Mouse (Mus musculus) limb, embryonic 15.5 days (tissue): ENCODE results near the gene Elf3. TPM values are rescaled to one million over a fixed set of nuclear protein-coding genes. Genes with fewer than 3 reads are reported as not detected.
"Not testable (repeated sequence)": the region's sequence is repeated elsewhere in the genome, so short reads cannot be mapped to it uniquely, and the experiment has no call there.

Experiments used
- ATAC-seq: fragments of 200-750 bp; cut with Nextera tagmentation; 2 replicates; pipeline ENCODE4 v1.8.0; 2017; ENCODE audit warnings: low read depth, moderate TSS enrichment; ENCODE audit not compliant: insufficient number of reproducible peaks, low FRiP score, low TSS enrichment
- H3K27ac ChIP-seq: fragments of 300-500 bp; sonication (generic); 2 replicates; pipeline ENCODE4 v1.5.1; 2015; ENCODE audit warnings: moderate library complexity, mild to moderate bottlenecking, inconsistent platforms
- H3K27me3 ChIP-seq: fragments of 300-500 bp; sonication (generic); 2 replicates; pipeline ENCODE4 v1.6.1; 2015; ENCODE audit warnings: inconsistent platforms
- H3K36me3 ChIP-seq: fragments of 300-500 bp; sonication (generic); 2 replicates; pipeline ENCODE4 v1.6.1; 2015; ENCODE audit warnings: inconsistent platforms
- H3K4me1 ChIP-seq: fragments of 300-500 bp; sonication (generic); 2 replicates; pipeline ENCODE4 v1.6.1; 2015; ENCODE audit warnings: inconsistent platforms
- H3K4me2 ChIP-seq: fragments of 300-500 bp; sonication (generic); 2 replicates; pipeline ENCODE4 v1.6.1; 2015; ENCODE audit warnings: mild to moderate bottlenecking, inconsistent platforms
- H3K4me3 ChIP-seq: fragments of 300-500 bp; sonication (generic); 2 replicates; pipeline ENCODE4 v1.5.1; 2015; ENCODE audit warnings: mild to moderate bottlenecking, inconsistent platforms
- H3K9ac ChIP-seq: fragments of 300-500 bp; sonication (generic); 2 replicates; pipeline ENCODE4 v1.6.1; 2015; ENCODE audit warnings: inconsistent platforms
- H3K9me3 ChIP-seq: fragments of 300-500 bp; sonication (generic); 2 replicates; pipeline ENCODE4 v1.6.1; 2016; ENCODE audit warnings: inconsistent platforms
- WGBS: fragments of 180-500 bp; shearing (Covaris S2); methylation state at CpG from one replicate; pipeline ENCODE4 v1.1.7; 2015; 5-methylcytosine and 5-hydroxymethylcytosine counted together
- polyA plus RNA-seq: library from polyadenylated mRNA; unstranded; fragments of >200 nt; fragmentation: Nextera tagmentation; extraction: Ambion mirVana; gene quantifications from 2 replicates; pipeline ENCODE4 v1.2.1, GENCODE M21; 2015

Gene Elf3
- polyA plus RNA-seq, 1 experiment from 2014 or later, result 14.3 TPM

DNA sequence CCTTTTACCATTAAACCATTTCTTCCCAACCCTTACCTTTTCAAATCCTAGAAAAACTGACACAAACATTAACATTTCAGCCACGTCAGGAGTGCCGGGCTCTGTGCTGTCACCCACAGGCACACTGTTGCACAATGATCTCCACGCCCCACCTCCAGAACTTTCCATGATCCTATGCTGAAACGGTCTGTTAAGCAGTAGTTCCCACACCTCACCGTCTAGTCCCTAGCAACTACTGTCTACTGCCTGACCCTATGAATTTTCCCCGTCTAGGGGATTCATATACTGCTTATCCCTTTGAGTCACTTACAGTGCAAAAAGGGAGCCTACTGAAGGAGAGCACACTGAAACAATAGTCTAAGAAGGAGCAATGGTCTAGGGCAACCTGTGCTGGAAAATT lies 24.4 kb downstream of the Elf3 start:
- H3K27me3 ChIP-seq, result no peaks in the 10 kb centered on the region
- H3K36me3 ChIP-seq, result no peaks in the 10 kb centered on the region
- ATAC-seq, result no peak
- H3K27ac ChIP-seq, result no peak overlapping the region
- H3K9ac ChIP-seq, result no peak overlapping the region
- H3K4me3 ChIP-seq, result no peak overlapping the region
- no peaks in the 10 kb centered on the region for H3K9me3 ChIP-seq
- WGBS, result 76% methylated on average over 6 of the region's 6 CpGs
- no peaks in the 10 kb centered on the region for H3K4me1 ChIP-seq
- no peak overlapping the region for H3K4me2 ChIP-seq

DNA sequence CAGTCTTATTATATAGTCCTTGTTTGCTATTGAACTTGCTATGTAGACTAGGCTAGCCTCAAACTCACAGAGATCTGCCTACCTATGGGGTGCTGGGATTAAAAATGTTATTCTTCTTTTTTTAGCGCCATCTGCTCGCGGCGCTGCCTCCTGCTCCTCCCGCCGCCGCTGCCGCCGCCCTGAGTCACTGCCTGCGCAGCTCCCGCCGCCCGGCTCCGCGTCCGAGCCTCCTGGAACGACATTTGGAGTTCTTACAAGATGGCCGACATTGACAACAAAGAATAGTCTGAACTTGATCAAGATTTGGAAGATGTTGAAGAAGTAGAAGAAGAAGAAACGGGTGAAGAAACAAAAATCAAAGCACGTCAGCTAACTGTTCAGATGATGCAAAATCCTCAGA lies 26.5 kb downstream of the Elf3 start:
- ATAC-seq, H3K9me3 ChIP-seq: not testable (repeated sequence)
- WGBS, result 71% methylated on average over 20 of the region's 20 CpGs

DNA sequence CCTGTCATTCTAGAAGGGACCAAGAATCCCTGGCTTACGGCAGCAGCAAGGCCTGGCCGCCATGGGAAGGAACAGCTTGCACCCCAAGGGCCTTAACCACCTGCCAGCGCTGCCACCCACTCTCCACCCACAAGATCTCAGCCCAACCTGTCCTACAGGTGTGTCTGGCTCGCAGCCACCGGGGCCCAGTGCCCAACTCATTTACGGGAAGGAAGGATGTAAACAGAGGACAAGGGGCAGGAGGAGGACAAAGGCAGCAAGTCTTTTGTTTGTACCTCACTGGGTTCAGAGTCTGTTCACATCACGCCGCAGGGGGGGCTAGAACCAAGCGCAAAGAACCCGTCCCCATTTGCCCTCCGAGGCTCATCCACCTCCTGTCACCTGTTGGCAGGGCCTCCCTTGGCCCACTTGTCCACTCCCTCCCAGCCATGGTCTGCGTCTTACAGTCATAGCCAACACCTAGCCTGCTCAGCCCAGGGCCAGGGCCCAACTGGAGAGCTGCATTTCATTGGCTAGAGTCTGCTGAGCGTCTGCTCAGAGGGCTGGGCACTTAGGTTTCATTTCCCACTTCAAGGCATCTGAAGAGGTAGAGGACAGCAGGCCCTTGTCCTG lies 30.9 kb downstream of the Elf3 start:
- ATAC-seq, result no peak
- WGBS, result 77% methylated on average over 13 of the region's 13 CpGs
- Histone ChIP-seq H3K27me3 (no peaks in the 10 kb centered on the region), H3K9ac (no peak overlapping the region), H3K9me3 (no peaks in the 10 kb centered on the region), H3K4me2 (no peak overlapping the region), H3K27ac (no peak overlapping the region), H3K36me3 (no peaks in the 10 kb centered on the region), H3K4me1 (no peaks in the 10 kb centered on the region), H3K4me3 (no peak overlapping the region)

More for the DNA sequence above, 26.5 kb downstream of the Elf3 start:
- not testable (repeated sequence) for H3K27me3 ChIP-seq, H3K4me3 ChIP-seq, H3K27ac ChIP-seq, H3K4me1 ChIP-seq, H3K9ac ChIP-seq, H3K36me3 ChIP-seq, H3K4me2 ChIP-seq

DNA sequence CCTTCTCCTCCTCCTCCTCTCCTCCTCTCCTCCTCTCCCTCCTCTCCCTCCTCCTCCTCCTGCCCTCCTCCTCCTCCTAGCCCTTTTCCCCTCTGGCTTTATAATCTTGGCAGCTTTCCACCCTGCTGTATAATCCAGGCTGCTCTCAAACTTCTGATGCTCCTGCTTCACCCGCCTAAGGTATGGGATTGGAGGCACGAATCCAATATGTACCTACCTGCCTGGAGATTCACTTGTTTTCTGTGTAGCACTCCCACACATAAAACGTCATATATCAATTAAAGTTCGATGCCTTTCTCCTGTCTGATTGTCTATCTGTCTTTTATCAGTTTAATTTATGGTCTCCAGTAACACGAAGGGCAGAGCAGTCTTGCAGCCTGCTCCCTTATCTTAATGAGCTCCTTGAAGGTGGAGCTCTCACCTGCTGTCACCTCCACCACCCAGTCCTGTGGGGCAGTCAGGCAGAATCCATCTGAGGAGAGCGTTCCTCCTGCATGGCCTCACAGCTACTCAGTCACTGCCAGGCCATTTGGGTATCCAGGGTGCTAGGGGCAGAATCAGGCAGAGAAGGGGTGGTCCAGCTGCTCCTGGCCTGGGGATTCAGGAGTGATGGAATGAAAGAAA lies 33.3 kb downstream of the Elf3 start:
- no peaks in the 10 kb centered on the region for H3K9me3 ChIP-seq
- WGBS, result 22% methylated on average over 6 of the region's 6 CpGs

DNA sequence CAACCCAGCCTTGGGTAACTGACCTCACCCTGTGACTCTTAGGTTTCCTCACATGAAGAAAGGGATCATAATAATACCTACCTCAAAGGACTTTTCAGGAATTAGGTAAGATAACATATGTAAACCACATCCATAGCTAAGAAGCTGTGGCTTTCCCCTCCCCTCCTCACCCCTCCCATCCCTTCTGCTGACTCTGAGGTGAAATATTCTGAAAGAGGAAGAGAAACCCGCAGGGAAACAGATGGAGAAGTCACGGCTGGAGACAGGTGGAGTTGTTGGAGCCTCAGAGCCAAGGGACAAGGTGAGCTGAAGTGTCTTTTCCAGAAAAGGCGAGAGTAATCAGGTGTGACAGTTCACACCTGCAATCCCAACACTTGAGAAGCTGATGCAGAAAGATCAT lies 34.2 kb downstream of the Elf3 start:
- H3K4me3 ChIP-seq, result no peak overlapping the region
- H3K4me2 ChIP-seq, result no peak overlapping the region
- H3K36me3 ChIP-seq, result no peaks in the 10 kb centered on the region
- H3K27ac ChIP-seq, result no peak overlapping the region
- no peaks in the 10 kb centered on the region for H3K4me1 ChIP-seq
- H3K9me3 ChIP-seq, result no peaks in the 10 kb centered on the region
- ATAC-seq, result no peak
- H3K27me3 ChIP-seq, result no peaks in the 10 kb centered on the region
- 66% methylated on average over 3 of the region's 3 CpGs for WGBS
- no peak overlapping the region for H3K9ac ChIP-seq

More for the DNA sequence above, 33.3 kb downstream of the Elf3 start:
- H3K36me3 ChIP-seq, result no peaks in the 10 kb centered on the region
- H3K27me3 ChIP-seq, result no peaks in the 10 kb centered on the region
- H3K4me3 ChIP-seq, result no peak overlapping the region
- no peak overlapping the region for H3K9ac ChIP-seq
- H3K4me1 ChIP-seq, result no peaks in the 10 kb centered on the region
- H3K27ac ChIP-seq, result no peak overlapping the region
- ATAC-seq, result no peak
- no peak overlapping the region for H3K4me2 ChIP-seq

DNA sequence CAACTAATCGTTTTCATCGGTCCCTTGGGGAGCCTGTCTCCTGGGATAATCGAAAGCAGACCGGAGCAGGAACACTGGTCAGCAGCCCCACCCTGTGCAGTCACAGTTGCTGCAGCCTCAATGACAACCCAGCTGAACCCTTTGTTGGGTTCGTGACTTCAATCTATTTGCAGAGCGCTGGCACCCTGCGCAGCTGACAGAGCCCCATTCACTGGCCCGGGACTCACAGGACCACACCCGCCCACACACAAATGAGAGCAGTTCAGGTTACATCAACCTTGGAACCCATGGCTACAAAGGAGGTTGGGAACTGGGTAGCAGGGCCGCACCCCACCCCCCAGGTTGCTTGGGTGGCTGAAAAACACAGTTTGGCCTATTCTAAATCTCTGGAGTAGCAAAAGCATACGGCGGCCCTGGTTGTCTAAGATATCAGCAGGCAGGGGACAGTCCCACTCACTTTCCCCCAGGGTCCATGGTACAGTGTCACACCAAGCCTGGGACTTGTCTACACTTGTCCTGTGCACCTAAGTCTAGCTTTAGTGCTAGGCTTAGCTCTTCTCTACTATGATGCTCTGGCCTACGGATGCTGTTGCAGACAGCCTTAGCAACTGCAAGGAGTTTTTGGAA lies 40.6 kb downstream of the Elf3 start:
- no peaks in the 10 kb centered on the region for H3K27me3 ChIP-seq
- H3K4me1 ChIP-seq, result no peaks in the 10 kb centered on the region; the same call in 1 of the 2 replicates
- WGBS, result 54% methylated on average over 13 of the region's 13 CpGs
- no peak overlapping the region for H3K27ac ChIP-seq
- no peak overlapping the region for H3K4me2 ChIP-seq
- H3K4me3 ChIP-seq, result no peak overlapping the region
- no peaks in the 10 kb centered on the region for H3K9me3 ChIP-seq
- no peaks in the 10 kb centered on the region for H3K36me3 ChIP-seq
- ATAC-seq, result no peak
- no peak overlapping the region for H3K9ac ChIP-seq

DNA sequence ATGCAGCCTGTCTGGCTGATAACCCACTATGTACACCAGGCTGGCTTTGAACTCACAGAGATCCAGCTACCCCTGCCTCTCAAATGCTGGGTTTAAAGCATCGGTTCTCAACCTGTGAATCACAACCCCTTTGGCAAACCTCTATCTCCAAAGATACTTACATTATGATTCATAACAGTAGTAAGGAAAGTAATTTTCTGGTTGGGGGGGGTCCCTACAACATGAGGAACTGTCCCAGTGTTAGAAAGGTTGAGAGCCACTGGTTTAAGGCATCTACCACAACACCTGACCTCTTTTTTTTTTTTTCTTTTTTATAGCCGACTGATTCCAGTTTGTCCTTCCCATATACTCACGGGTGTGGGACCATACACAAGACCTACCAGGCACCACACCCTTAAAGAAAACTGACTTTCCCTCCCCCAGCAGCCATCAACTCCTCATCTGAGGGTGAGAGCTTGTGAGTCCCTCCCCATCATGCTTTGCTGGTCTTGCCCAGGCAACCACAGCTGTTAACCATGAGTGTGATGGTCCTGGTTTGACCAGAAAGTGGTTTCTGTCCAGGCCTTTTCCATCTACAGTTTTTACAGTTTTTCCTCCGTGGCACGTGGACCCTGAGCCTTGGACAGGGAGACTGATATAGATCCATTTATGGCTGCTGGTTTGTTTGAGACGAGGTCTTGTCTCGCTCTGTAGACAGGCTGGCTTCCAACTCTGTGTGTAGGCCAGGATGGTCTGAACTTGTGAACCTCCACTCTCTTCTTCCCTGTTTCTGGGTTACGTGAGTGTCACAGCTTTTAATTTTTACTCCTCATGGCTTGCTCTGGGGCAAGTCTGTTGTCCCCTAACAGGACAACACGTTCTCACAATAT lies 44.4 kb downstream of the Elf3 start:
- Histone ChIP-seq H3K36me3 (no peaks in the 10 kb centered on the region), H3K9ac (no peak overlapping the region), H3K4me1 (no peaks in the 10 kb centered on the region; the same call in 1 of the 2 replicates), H3K27ac (no peak overlapping the region), H3K4me3 (no peak overlapping the region), H3K9me3 (no peaks in the 10 kb centered on the region), H3K4me2 (no peak overlapping the region), H3K27me3 (no peaks in the 10 kb centered on the region)
- ATAC-seq, result no peak
- 76% methylated on average over 9 of the region's 9 CpGs for WGBS

DNA sequence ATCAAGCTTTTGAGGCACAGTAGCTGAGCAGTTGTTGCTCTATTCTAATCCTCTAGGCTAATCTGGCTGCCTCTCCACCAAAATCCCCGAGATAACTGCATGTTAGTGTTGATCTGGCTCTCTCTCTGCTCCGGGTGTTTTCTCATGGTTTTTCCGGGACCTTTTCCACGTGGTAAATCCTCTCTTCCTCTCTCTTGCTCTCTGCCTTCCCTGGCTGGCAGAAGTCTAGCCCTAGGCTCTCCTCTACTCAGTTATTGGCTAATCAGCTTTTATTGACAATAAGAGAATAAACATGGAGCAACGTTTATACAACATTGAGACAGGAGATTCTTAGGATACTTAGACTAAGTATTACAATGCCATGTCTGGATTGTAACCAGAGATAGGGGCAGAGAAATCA lies 47.9 kb downstream of the Elf3 start:
- Histone ChIP-seq H3K36me3 (no peaks in the 10 kb centered on the region), H3K9ac (no peak overlapping the region), H3K27ac (no peak overlapping the region), H3K27me3 (no peaks in the 10 kb centered on the region), H3K4me2 (no peak overlapping the region), H3K9me3 (no peaks in the 10 kb centered on the region), H3K4me1 (no peaks in the 10 kb centered on the region), H3K4me3 (no peak overlapping the region)
- WGBS, result 51% methylated on average over 5 of the region's 5 CpGs
- no peak for ATAC-seq

DNA sequence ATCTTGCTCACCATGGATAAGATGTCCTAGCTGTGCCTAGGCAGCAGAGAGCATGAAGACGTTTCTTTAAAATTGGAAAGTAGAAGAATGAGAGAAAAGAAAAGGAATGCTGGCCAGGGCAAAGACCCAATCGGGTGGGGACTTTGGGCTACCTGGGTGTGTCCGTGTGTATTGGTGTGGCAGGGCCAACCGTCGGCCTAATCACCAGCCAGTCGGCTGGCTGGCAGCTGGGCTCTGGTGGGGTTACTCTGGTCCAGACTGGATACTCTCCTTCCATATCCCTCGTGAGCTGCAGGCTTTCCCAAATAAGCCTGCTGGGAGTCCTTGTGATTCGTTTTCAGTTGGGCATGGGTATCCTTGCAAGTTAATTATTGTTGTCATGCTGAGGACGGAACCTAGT lies 49.7 kb downstream of the Elf3 start:
- Histone ChIP-seq H3K27me3 (no peaks in the 10 kb centered on the region), H3K9ac (no peak overlapping the region), H3K36me3 (no peaks in the 10 kb centered on the region), H3K4me1 (no peaks in the 10 kb centered on the region), H3K9me3 (no peaks in the 10 kb centered on the region), H3K4me3 (no peak overlapping the region), H3K4me2 (no peak overlapping the region), H3K27ac (no peak overlapping the region)
- WGBS, result 68% methylated on average over 9 of the region's 9 CpGs
- no peak for ATAC-seq

DNA sequence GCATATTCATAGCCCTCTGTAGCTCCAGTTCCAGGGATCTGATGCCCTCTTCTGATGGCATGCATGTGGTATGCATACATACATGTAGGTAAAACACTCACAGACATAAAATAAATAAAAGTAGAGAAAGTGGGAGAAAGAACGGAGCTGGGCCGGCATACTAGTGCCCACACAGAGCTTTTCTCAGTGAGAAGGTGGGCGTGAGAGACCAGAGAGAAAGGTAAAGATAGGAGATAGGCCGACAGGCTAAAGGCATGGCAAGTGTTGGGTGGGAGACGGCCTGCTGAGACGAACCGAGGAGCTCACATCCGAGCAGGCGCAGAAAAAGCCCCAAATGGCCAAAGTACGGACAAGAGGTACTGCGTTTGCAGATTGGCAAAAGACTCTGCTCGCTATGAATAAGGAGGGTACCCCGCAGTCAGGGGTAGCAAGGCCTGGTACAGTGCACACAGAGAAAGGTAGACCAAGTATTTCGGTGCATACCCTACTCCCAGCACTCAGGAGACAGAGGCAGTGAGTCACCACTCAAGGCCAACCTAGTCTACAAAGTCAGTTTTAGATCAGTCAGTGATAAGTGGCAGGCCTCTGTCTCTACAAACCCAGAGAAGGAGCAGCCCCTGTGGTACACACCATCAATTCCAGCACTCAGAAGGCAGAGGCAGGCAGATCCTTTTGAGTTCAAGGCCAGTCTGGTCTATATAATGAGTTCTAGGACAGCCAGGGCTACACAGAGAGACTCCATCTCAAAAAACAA lies 51.6 kb downstream of the Elf3 start:
- Histone ChIP-seq H3K4me1 (no peaks in the 10 kb centered on the region), H3K4me3 (no peak overlapping the region), H3K27ac (no peak overlapping the region), H3K9me3 (no peaks in the 10 kb centered on the region), H3K27me3 (no peaks in the 10 kb centered on the region), H3K36me3 (no peaks in the 10 kb centered on the region), H3K4me2 (no peak overlapping the region), H3K9ac (no peak overlapping the region)
- ATAC-seq, result no peak
- 91% methylated on average over 14 of the region's 14 CpGs for WGBS

DNA sequence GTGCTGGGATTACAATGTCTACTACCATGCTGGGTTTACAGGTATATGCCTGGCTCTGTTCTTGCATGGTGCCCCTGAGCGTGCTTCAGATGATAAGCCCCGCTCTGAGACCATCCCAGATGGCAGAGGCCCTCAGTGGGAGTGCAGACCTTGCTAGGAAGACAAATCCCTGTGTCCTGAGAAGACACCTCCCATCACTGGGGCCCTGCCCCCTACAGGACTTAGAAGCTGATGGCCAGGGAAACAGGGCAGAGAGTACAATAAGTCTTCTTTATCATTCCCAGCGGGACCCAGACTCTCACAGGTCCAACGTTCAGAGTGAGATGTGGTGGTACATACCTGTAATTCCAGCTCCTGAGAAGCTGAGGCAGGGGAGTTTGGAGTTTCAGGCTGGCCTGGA lies 53.1 kb downstream of the Elf3 start:
- Histone ChIP-seq H3K4me2 (no peak overlapping the region), H3K9ac (no peak overlapping the region), H3K27ac (no peak overlapping the region), H3K36me3 (no peaks in the 10 kb centered on the region), H3K27me3 (no peaks in the 10 kb centered on the region), H3K4me3 (no peak overlapping the region), H3K4me1 (no peaks in the 10 kb centered on the region), H3K9me3 (no peaks in the 10 kb centered on the region)
- WGBS, result 63% methylated on average over 4 of the region's 4 CpGs
- ATAC-seq, result no peak
